Mouse (Mus musculus) megakaryocyte, embryonic 14.5 days (primary cell): ENCODE measurements around the gene Meis1.

Experiments
- FLI1 ChIP-seq: IDR thresholded peaks from 2 replicates; pipeline ENCODE4 v1.6.1; 2012; ENCODE audit warnings: low read length, inconsistent platforms, mixed read lengths
- GATA1 ChIP-seq: IDR thresholded peaks from 3 replicates; pipeline ENCODE4 v1.6.1; 2012; ENCODE audit warnings: mixed read lengths, low read length, inconsistent platforms, borderline replicate concordance

DNA sequence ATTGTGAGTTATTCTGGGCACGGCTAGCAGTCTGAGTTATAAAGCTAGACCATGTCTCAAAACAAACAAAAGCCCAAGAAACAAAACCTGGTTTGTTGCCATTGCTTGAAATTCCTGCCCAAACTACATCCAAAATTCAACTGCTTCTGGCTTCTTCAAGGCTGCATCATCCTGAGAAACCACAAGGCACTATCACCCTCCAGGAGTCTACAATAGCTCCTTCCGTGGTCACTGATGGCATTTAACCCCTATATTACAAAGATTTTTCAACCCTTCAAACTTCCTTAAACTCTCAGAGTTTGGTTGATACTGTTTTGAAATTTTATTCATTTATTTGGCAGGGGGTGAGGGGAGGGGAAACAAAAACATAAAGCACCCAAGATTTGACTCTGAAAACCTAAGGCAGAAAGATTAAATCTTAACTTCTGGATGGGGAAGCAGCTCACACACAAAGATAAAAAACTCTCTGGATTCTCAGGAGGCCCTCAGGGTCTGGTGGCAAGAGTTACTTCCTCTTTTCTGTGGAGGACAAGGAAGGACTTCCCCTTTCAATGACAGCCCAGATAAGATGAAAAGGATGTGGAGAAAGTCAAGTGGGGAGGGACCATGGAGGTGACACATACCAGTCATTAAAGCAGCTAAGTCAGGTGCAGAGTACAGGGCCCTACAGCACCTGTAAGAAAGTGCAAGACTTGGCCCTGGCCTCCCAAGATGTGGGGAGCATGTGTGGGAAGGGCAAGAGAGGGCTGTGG is 94.0 kb downstream of the Meis1 start:
- TF ChIP-seq GATA1 (peak; percentile 29; the same call in 1 of the 3 replicates), FLI1 (no peak)
